Mouse (Mus musculus) embryonic facial prominence, embryonic 12.5 days (tissue): ENCODE results near the gene Prpf3. TPM values are rescaled to one million over a fixed set of nuclear protein-coding genes. Genes with fewer than 3 reads are reported as not detected.
A peak's percentile ranks its signal among the peaks of the same experiment; 100 is the strongest.
"Not testable (repeated sequence)": the region's sequence is repeated elsewhere in the genome, so short reads cannot be mapped to it uniquely, and the experiment has no call there.

Source experiments
- ATAC-seq: fragments of 200-750 bp; cut with Nextera tagmentation; 2 replicates; pipeline ENCODE4 v1.8.0; 2017; ENCODE audit not compliant: insufficient number of reproducible peaks, insufficient read depth, low FRiP score, low TSS enrichment
- H3K27ac ChIP-seq: fragments of 300-500 bp; sonication (generic); 2 replicates; pipeline ENCODE4 v1.5.1; 2016; ENCODE audit warnings: mild to moderate bottlenecking
- H3K27me3 ChIP-seq: fragments of 300-500 bp; sonication (generic); 2 replicates; pipeline ENCODE4 v1.6.1; 2016; ENCODE audit warnings: mild to moderate bottlenecking, moderate library complexity
- H3K36me3 ChIP-seq: fragments of 300-500 bp; sonication (generic); 2 replicates; pipeline ENCODE4 v1.6.1; 2016; ENCODE audit warnings: mild to moderate bottlenecking
- H3K4me1 ChIP-seq: fragments of 300-500 bp; sonication (generic); 2 replicates; pipeline ENCODE4 v1.6.1; 2016
- H3K4me2 ChIP-seq: fragments of 300-500 bp; sonication (generic); replicated peaks from 2 replicates; pipeline ENCODE4 v1.6.1; 2016; ENCODE audit warnings: mild to moderate bottlenecking, moderate library complexity
- H3K4me3 ChIP-seq: fragments of 300-500 bp; sonication (generic); 2 replicates; pipeline ENCODE4 v1.5.1; 2016; ENCODE audit warnings: mild to moderate bottlenecking
- H3K9ac ChIP-seq: fragments of 300-500 bp; sonication (generic); 2 replicates; pipeline ENCODE4 v1.6.1; 2016; ENCODE audit warnings: mild to moderate bottlenecking, moderate library complexity
- H3K9me3 ChIP-seq: fragments of 300-500 bp; sonication (generic); 2 replicates; pipeline ENCODE4 v1.6.1; 2016; ENCODE audit warnings: mild to moderate bottlenecking, moderate library complexity
- WGBS: fragments of 180-500 bp; shearing (Covaris S2); methylation state at CpG from one replicate; pipeline ENCODE4 v1.1.7; 2016; 5-methylcytosine and 5-hydroxymethylcytosine counted together
- polyA plus RNA-seq: library from polyadenylated mRNA; unstranded; fragments of >200 nt; fragmentation: Nextera tagmentation; extraction: Ambion mirVana; gene quantifications from 2 replicates; pipeline ENCODE4 v1.2.1, GENCODE M21; 2016

Gene Prpf3
- polyA plus RNA-seq, 1 experiment from 2014 or later = 68.2 TPM

DNA sequence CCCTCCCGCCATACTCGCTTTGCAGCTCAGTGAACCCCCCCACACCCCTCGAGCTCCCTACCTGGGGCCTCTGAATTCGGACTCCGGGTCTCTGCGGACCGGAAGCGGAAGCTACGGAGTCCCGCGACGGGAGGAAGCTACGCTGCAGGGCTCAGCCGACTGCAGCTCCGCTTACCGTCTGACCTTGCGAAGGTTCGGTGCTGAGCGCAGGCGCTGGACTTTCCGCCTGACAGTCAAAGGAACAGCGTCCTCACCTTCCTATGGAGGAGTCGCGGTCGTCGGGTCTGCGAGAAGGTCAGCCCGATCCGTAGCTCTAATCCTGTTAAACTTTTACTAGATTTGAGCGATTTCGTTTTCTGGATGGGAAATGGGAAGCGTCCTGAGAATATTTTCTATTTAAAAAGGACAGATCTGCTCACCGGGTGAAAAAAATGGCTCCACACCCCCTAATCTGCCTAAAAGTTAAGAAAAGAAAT lies 15.7 kb upstream of the Prpf3 start, which contains the start of gene Mrps21:
Mrps21 (minus strand) TSS at position 128 of the 476 bp plus-strand sequence.
- peak within 1 kb of the TSS; percentile 82 for H3K27ac ChIP-seq
- H3K4me1 ChIP-seq = peaks cover 16% of the 10 kb centered on the region
- WGBS = under 1% methylated on average over 33 of the region's 33 CpGs
- H3K9me3 ChIP-seq = no peaks in the 10 kb centered on the region
- H3K9ac ChIP-seq = peak within 1 kb of the TSS; percentile 78
- peaks cover 33% of the 10 kb centered on the region for H3K36me3 ChIP-seq
- peak; percentile 90 for ATAC-seq
- no peaks in the 10 kb centered on the region for H3K27me3 ChIP-seq
- peak within 1 kb of the TSS; percentile 75 for H3K4me2 ChIP-seq
- peak within 1 kb of the TSS; percentile 73 for H3K4me3 ChIP-seq

DNA sequence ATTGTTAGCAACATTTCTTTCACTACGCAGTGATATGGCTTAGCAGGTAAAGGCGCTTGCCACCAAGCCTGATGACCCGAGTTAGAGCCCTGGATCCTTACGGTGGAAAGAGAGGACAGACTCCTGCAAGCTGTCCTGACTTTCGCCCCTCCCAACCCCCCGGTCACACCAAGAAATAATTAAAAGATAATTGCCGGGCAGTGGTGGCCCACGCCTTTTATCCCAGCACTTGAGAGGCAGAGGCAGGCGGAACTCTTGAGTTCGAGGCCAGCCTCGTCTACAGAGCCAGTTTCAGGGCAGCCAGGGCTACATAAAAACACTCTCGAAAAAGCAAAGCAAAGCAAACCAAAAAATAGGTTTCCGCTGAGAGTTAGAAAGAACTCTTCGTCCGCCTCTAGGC lies 15.3 kb upstream of the Prpf3 start:
- WGBS = 8% methylated on average over 15 of the region's 15 CpGs
- Histone ChIP-seq H3K9me3 (no peaks in the 10 kb centered on the region), H3K4me2 (peak overlapping the region; percentile 75), H3K27me3 (no peaks in the 10 kb centered on the region), H3K27ac (peak overlapping the region; percentile 82), H3K4me3 (peak overlapping the region; percentile 73), H3K4me1 (peaks cover 16% of the 10 kb centered on the region), H3K36me3 (peaks cover 34% of the 10 kb centered on the region), H3K9ac (peak overlapping the region; percentile 78)
- ATAC-seq = no peak

DNA sequence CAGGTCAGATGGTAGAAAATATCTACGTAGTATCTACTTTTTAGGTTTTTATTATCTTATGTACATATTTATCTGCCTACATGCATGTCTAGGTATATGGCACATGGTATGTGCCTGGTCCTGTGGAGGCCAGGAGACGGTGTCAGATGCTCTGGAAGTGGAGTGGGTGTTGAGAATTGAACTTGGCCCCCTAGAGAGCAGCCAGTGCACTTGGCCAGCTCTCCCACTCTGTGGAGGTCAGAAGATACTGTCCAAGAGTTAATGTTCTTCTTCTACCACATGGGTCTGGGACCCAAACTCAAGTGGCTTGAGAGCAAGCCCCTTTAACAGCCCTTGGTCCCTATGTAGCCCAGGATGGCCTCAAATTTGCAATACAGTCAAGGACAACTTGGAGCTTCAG lies 11.7 kb upstream of the Prpf3 start:
- H3K36me3 ChIP-seq = peaks cover 46% of the 10 kb centered on the region
- no peak overlapping the region for H3K9ac ChIP-seq
- H3K4me3 ChIP-seq = no peak overlapping the region
- peaks cover 15% of the 10 kb centered on the region for H3K4me1 ChIP-seq
- no peak overlapping the region for H3K4me2 ChIP-seq
- H3K27me3 ChIP-seq = no peaks in the 10 kb centered on the region
- no peak overlapping the region for H3K27ac ChIP-seq
- H3K9me3 ChIP-seq = no peaks in the 10 kb centered on the region
- 90% methylated on average over 2 of the region's 2 CpGs for WGBS
- ATAC-seq = no peak

GRCm38 (mm10) chr3:95866071-95866470 lies 10.4 kb upstream of the Prpf3 start:
- Histone ChIP-seq H3K4me2 (no peak overlapping the region), H3K9me3 (no peaks in the 10 kb centered on the region), H3K9ac (no peak overlapping the region), H3K27me3 (no peaks in the 10 kb centered on the region), H3K36me3 (peaks cover 46% of the 10 kb centered on the region), H3K27ac (no peak overlapping the region), H3K4me1 (peaks cover 9% of the 10 kb centered on the region; the same call in 1 of the 2 replicates), H3K4me3 (no peak overlapping the region)
- ATAC-seq = no peak
- WGBS = 90% methylated on average over 5 of the region's 5 CpGs

DNA sequence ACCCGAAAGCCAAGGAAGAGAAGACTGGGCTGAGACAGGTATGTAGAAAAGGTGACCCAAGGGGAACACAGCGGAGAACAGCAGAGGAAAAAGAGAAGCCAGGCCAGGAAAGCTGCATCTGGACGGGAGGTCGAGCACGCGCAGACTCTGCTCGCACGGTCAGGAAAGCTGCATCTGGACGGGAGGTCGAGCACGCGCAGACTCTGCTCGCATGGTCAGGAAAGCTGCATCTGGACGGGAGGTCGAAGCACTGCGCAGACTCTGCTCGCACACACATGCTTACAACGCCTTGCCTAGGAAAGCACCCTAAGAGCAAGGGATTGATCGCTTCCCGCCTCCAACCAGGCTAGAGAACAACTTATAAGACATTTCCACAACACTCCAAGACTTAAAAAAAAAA lies 9.9 kb upstream of the Prpf3 start:
- Histone ChIP-seq H3K4me1 (peaks cover 6% of the 10 kb centered on the region; the same call in 1 of the 2 replicates), H3K9me3 (no peaks in the 10 kb centered on the region), H3K4me3 (no peak overlapping the region), H3K36me3 (peaks cover 46% of the 10 kb centered on the region), H3K9ac (no peak overlapping the region), H3K27ac (no peak overlapping the region), H3K27me3 (no peaks in the 10 kb centered on the region), H3K4me2 (no peak overlapping the region)
- WGBS = 92% methylated on average over 20 of the region's 20 CpGs
- no peak for ATAC-seq

DNA sequence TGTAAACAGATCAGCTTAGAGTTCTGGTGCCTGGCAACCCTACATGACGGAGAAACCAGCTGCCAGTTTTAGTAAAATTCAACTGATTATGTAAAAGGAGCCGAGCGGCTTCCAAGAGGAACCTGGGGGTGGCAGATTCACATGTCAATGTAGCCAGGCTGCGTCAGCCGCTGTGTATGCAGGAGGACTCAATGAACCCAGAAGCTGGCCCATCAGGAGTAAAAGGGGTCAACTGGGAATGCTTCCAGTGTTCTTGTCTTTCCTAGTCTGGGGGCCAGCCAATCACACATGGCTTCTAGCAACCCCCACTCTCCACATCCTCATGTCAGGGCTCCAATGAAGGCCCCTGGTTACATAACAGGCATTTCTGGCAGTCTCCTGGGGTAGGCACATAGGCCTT lies 9.4 kb upstream of the Prpf3 start:
- no peak overlapping the region for H3K4me3 ChIP-seq
- ATAC-seq = no peak
- WGBS = 93% methylated on average over 5 of the region's 5 CpGs
- H3K27me3 ChIP-seq = no peaks in the 10 kb centered on the region
- no peaks in the 10 kb centered on the region for H3K9me3 ChIP-seq
- H3K36me3 ChIP-seq = peaks cover 43% of the 10 kb centered on the region
- peaks cover 1% of the 10 kb centered on the region; the same call in 1 of the 2 replicates for H3K4me1 ChIP-seq
- H3K4me2 ChIP-seq = no peak overlapping the region
- H3K27ac ChIP-seq = no peak overlapping the region
- no peak overlapping the region for H3K9ac ChIP-seq

GRCm38 (mm10) chr3:95863578-95863977 lies 7.9 kb upstream of the Prpf3 start:
- Histone ChIP-seq H3K4me1 (no peaks in the 10 kb centered on the region), H3K4me2 (no peak overlapping the region), H3K9ac (no peak overlapping the region), H3K9me3 (no peaks in the 10 kb centered on the region), H3K27ac (no peak overlapping the region), H3K4me3 (no peak overlapping the region), H3K27me3 (no peaks in the 10 kb centered on the region), H3K36me3 (peaks cover 32% of the 10 kb centered on the region)
- ATAC-seq = no peak
- WGBS = 74% methylated on average over 7 of the region's 7 CpGs

DNA sequence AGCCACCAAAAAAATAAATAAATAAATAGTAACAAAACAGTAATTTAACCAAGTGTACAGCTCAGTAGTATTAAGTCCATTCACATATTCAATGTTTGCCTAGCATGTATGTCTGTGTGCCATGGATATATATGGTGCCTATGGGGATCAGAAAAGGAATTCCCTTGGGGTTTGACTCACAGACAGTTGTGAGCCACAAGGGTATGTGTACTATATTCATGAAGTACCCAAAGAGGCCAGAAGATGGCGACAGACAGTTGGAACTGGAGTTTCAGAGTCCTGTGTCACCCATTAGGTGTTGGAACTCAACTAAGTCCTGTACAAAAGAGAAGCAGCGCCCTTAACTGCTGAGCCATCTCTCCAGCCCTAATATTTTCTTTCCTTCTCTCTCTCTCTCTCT lies 6.1 kb upstream of the Prpf3 start:
- Histone ChIP-seq H3K27ac (no peak overlapping the region), H3K36me3 (peaks cover 16% of the 10 kb centered on the region), H3K4me3 (no peak overlapping the region), H3K4me2 (no peak overlapping the region), H3K27me3 (no peaks in the 10 kb centered on the region), H3K4me1 (no peaks in the 10 kb centered on the region), H3K9me3 (no peaks in the 10 kb centered on the region), H3K9ac (no peak overlapping the region)
- 34% methylated on average over 2 of the region's 2 CpGs for WGBS
- no peak for ATAC-seq

GRCm38 (mm10) chr3:95861216-95861615 lies 5.5 kb upstream of the Prpf3 start:
- Histone ChIP-seq H3K36me3 (peaks cover 12% of the 10 kb centered on the region; the same call in 1 of the 2 replicates), H3K4me3 (no peak overlapping the region), H3K9ac (no peak overlapping the region), H3K4me1 (no peaks in the 10 kb centered on the region), H3K27ac (no peak overlapping the region), H3K4me2 (no peak overlapping the region), H3K9me3 (no peaks in the 10 kb centered on the region), H3K27me3 (no peaks in the 10 kb centered on the region)
- no peak for ATAC-seq
- 80% methylated on average over 10 of the region's 10 CpGs for WGBS

DNA sequence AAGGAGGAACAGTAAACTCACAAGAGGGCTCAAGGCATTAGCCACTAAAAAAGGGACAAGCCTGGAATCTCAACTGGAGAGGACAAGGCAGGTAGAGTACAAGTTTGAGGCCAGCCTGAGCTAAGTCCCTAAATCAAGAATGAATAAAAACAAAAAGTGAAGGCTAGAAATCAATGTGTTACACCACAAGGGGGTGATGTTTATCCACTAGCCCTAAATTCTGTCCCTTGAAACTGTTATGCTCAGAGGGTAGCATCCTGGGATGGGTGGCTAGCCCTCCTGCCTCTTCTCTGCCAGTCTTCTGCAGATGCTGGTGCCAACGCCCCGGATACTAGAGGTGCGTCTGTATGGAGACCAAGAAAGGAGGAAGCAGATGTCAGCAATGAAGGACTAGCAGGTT lies 4.6 kb upstream of the Prpf3 start:
- H3K4me1 ChIP-seq = no peaks in the 10 kb centered on the region
- no peak for ATAC-seq
- H3K4me2 ChIP-seq = no peak overlapping the region
- no peak overlapping the region for H3K4me3 ChIP-seq
- WGBS = 81% methylated on average over 3 of the region's 3 CpGs
- H3K27me3 ChIP-seq = no peaks in the 10 kb centered on the region
- H3K36me3 ChIP-seq = peaks cover 8% of the 10 kb centered on the region; the same call in 1 of the 2 replicates
- H3K27ac ChIP-seq = no peak overlapping the region
- H3K9ac ChIP-seq = no peak overlapping the region
- no peaks in the 10 kb centered on the region for H3K9me3 ChIP-seq

DNA sequence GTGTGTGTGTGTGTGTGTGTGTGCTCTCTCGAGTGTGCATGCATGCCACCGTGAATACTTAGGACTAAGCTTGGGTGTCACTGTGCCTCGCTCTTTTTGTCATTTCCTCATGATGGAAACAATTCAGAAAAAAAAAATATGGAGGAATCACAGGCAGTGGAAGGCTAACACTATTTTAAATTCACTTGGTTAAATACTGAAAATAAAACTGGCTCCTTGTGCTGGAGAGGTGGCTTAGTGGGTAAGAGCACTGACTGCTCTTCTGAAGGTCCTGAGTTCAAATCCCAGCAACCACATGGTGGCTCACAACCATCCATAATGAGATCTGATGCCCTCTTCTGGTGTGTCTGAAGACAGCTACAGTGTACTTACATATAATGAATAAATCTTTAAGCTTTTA lies 2.6 kb upstream of the Prpf3 start:
- not testable (repeated sequence) for H3K4me1 ChIP-seq, H3K36me3 ChIP-seq, ATAC-seq, H3K27me3 ChIP-seq, H3K4me2 ChIP-seq, H3K4me3 ChIP-seq, H3K27ac ChIP-seq, H3K9ac ChIP-seq, H3K9me3 ChIP-seq
- WGBS = 84% methylated on average over 3 of the region's 3 CpGs

DNA sequence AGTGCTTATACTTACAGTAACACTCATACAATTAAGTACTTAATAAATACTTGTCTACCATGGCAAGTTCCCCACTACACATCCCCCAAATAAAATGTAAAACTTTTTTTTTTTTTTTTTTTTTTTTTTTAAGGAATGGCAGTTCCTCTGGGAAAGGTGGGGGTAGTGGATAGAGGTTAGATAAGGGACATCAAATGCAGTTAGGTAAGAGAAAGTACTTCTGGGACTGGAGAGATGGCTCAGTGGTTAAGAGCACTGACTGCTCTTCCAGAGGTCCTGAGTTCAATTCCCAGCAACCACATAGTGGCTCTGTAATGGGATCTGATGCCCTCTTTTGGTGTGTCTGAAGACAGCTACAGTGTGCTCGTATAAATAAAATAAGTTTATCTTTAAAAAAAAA lies 1.4 kb upstream of the Prpf3 start:
- not testable (repeated sequence) for H3K9ac ChIP-seq, H3K4me3 ChIP-seq, ATAC-seq, H3K9me3 ChIP-seq, H3K4me1 ChIP-seq, H3K27me3 ChIP-seq, H3K4me2 ChIP-seq, H3K27ac ChIP-seq
- peaks cover 14% of the 10 kb centered on the region for H3K36me3 ChIP-seq
- 95% methylated on average over 1 of the region's 1 CpGs for WGBS

GRCm38 (mm10) chr3:95856115-95856514 lies 430 bp upstream of the Prpf3 start:
- Histone ChIP-seq H3K9me3 (no peaks in the 10 kb centered on the region), H3K4me2 (peak overlapping the region; percentile 67), H3K4me3 (peak overlapping the region; percentile 89), H3K36me3 (peaks cover 22% of the 10 kb centered on the region), H3K4me1 (peaks cover 4% of the 10 kb centered on the region), H3K27me3 (no peaks in the 10 kb centered on the region), H3K9ac (peak overlapping the region; percentile 87), H3K27ac (peak overlapping the region; percentile 77)
- WGBS = 21% methylated on average over 7 of the region's 7 CpGs
- no peak for ATAC-seq
